Mouse (Mus musculus) hindbrain, embryonic 15.5 days (tissue): ENCODE measurements around the gene Gpld1. TPM values are rescaled to one million over a fixed set of nuclear protein-coding genes. Genes with fewer than 3 reads are reported as not detected.
"Not testable (repeated sequence)": the region's sequence is repeated elsewhere in the genome, so short reads cannot be mapped to it uniquely, and the experiment has no call there.

Source experiments
- ATAC-seq: fragments of 200-750 bp; cut with Nextera tagmentation; 2 replicates; pipeline ENCODE4 v1.8.0; 2017; ENCODE audit warnings: low read depth, moderate number of reproducible peaks, moderate TSS enrichment; ENCODE audit not compliant: low FRiP score
- H3K27ac ChIP-seq: fragments of 300-500 bp; sonication (generic); replicated peaks from 2 replicates; pipeline ENCODE4 v1.5.1; 2015; ENCODE audit warnings: mild to moderate bottlenecking, inconsistent platforms
- H3K27me3 ChIP-seq: fragments of 300-500 bp; sonication (generic); 2 replicates; pipeline ENCODE4 v1.6.1; 2015; ENCODE audit warnings: control low read depth, inconsistent platforms
- H3K36me3 ChIP-seq: fragments of 300-500 bp; sonication (generic); 2 replicates; pipeline ENCODE4 v1.6.1; 2015; ENCODE audit warnings: control low read depth, inconsistent platforms
- H3K4me1 ChIP-seq: fragments of 300-500 bp; sonication (generic); replicated peaks from 2 replicates; pipeline ENCODE4 v1.6.1; 2015; ENCODE audit warnings: control low read depth, inconsistent platforms
- H3K4me2 ChIP-seq: fragments of 300-500 bp; sonication (generic); 2 replicates; pipeline ENCODE4 v1.6.1; 2015; ENCODE audit warnings: moderate library complexity, mild to moderate bottlenecking, inconsistent platforms
- H3K4me3 ChIP-seq: fragments of 300-500 bp; sonication (generic); 2 replicates; pipeline ENCODE4 v1.5.1; 2015; ENCODE audit warnings: mild to moderate bottlenecking, inconsistent platforms
- H3K9ac ChIP-seq: fragments of 300-500 bp; sonication (generic); 2 replicates; pipeline ENCODE4 v1.6.1; 2015; ENCODE audit warnings: inconsistent platforms
- H3K9me3 ChIP-seq: fragments of 300-500 bp; sonication (generic); 2 replicates; pipeline ENCODE4 v1.6.1; 2016; ENCODE audit warnings: control low read depth, inconsistent platforms
- WGBS: fragments of 180-500 bp; shearing (Covaris S2); methylation state at CpG from one replicate; pipeline ENCODE4 v1.1.7; 2015; 5-methylcytosine and 5-hydroxymethylcytosine counted together
- polyA plus RNA-seq: library from polyadenylated mRNA; unstranded; fragments of >200 nt; fragmentation: Nextera tagmentation; extraction: Ambion mirVana; gene quantifications from 2 replicates; pipeline ENCODE4 v1.2.1, GENCODE M21; 2015

Gene Gpld1
- polyA plus RNA-seq, 1 experiment from 2014 or later, result 3.2 TPM

- ATAC-seq, result no peak
- Histone ChIP-seq H3K27me3 (no peaks in the 10 kb centered on the region), H3K27ac (no peak overlapping the region), H3K9ac (no peak overlapping the region), H3K4me3 (no peak overlapping the region), H3K4me2 (no peak overlapping the region), H3K4me1 (no peaks in the 10 kb centered on the region), H3K9me3 (no peaks in the 10 kb centered on the region), H3K36me3 (no peaks in the 10 kb centered on the region)
- WGBS, result 58% methylated on average over 11 of the region's 11 CpGs
These were observed 12.1 kb downstream of the Gpld1 start for GRCm38 (mm10) chr13:24955091-24955490.

- no peak overlapping the region for H3K9ac ChIP-seq
- no peak overlapping the region for H3K27ac ChIP-seq
- no peaks in the 10 kb centered on the region for H3K27me3 ChIP-seq
- WGBS, result 23% methylated on average over 10 of the region's 10 CpGs
- H3K36me3 ChIP-seq, result no peaks in the 10 kb centered on the region
- no peak overlapping the region for H3K4me3 ChIP-seq
- no peak for ATAC-seq
- H3K4me2 ChIP-seq, result no peak overlapping the region
- H3K4me1 ChIP-seq, result no peaks in the 10 kb centered on the region
- H3K9me3 ChIP-seq, result no peaks in the 10 kb centered on the region
These were observed 12.5 kb downstream of the Gpld1 start for GRCm38 (mm10) chr13:24955500-24955899.

GRCm38 (mm10) chr13:24958671-24959070, 15.7 kb downstream of the Gpld1 start:
- 94% methylated on average over 11 of the region's 11 CpGs for WGBS
- no peak overlapping the region for H3K4me3 ChIP-seq
- H3K9me3 ChIP-seq, result no peaks in the 10 kb centered on the region
- ATAC-seq, result no peak
- no peaks in the 10 kb centered on the region for H3K36me3 ChIP-seq
- no peaks in the 10 kb centered on the region for H3K27me3 ChIP-seq
- H3K9ac ChIP-seq, result no peak overlapping the region
- no peak overlapping the region for H3K27ac ChIP-seq
- no peaks in the 10 kb centered on the region for H3K4me1 ChIP-seq
- no peak overlapping the region for H3K4me2 ChIP-seq

GRCm38 (mm10) chr13:24960084-24960483, 17.1 kb downstream of the Gpld1 start:
- WGBS, result 77% methylated on average over 3 of the region's 3 CpGs
- no peaks in the 10 kb centered on the region for H3K27me3 ChIP-seq
- ATAC-seq, result no peak

GRCm38 (mm10) chr13:24962119-24962518, 19.2 kb downstream of the Gpld1 start:
- 87% methylated on average over 8 of the region's 8 CpGs for WGBS

More at GRCm38 (mm10) chr13:24960084-24960483, 17.1 kb downstream of the Gpld1 start:
- Histone ChIP-seq H3K9ac (no peak overlapping the region), H3K27ac (no peak overlapping the region), H3K4me1 (peaks cover under 1% of the 10 kb centered on the region; the same call in 1 of the 2 replicates), H3K4me2 (no peak overlapping the region), H3K36me3 (no peaks in the 10 kb centered on the region), H3K9me3 (no peaks in the 10 kb centered on the region), H3K4me3 (no peak overlapping the region)

GRCm38 (mm10) chr13:24965130-24965845, 22.3 kb downstream of the Gpld1 start:
- Histone ChIP-seq H3K4me3 (peak overlapping the region; percentile 29), H3K36me3 (no peaks in the 10 kb centered on the region), H3K27me3 (no peaks in the 10 kb centered on the region), H3K9me3 (no peaks in the 10 kb centered on the region), H3K27ac (0 out of 2 replicates have a peak overlapping the region, but pooled peaks have one; percentile 46), H3K4me2 (peak overlapping the region; percentile 55), H3K9ac (peak overlapping the region; percentile 15), H3K4me1 (peaks cover 6% of the 10 kb centered on the region; the same call in 1 of the 2 replicates)
- 27% methylated on average over 15 of the region's 15 CpGs for WGBS
- ATAC-seq, result peak; percentile 60; the same call in 1 of the 2 replicates

More at GRCm38 (mm10) chr13:24962119-24962518, 19.2 kb downstream of the Gpld1 start:
- H3K4me2 ChIP-seq, result no peak overlapping the region
- no peak overlapping the region for H3K9ac ChIP-seq
- no peaks in the 10 kb centered on the region for H3K27me3 ChIP-seq
- no peak overlapping the region for H3K27ac ChIP-seq
- H3K4me1 ChIP-seq, result peaks cover 6% of the 10 kb centered on the region; the same call in 1 of the 2 replicates
- H3K4me3 ChIP-seq, result no peak overlapping the region
- no peak for ATAC-seq
- no peaks in the 10 kb centered on the region for H3K36me3 ChIP-seq
- H3K9me3 ChIP-seq, result no peaks in the 10 kb centered on the region

DNA sequence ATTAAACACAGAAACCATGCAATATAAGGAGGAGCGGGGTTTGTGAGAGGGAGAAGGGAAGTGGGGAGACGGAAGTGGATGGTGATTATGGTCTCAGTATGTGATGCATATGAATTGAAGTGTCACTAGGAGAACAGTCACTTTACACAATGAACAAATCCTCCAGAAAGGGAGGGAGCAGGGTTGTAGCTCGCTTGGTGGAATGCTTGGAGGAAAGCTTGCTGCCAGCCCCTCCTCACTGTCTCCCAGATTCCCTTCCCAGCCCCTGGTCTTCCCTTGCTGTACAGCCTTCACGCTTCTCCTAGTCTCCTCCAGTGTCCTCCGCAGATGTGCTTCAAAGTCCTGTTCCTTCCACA, 22.9 kb downstream of the Gpld1 start:
- H3K27me3 ChIP-seq, result no peaks in the 10 kb centered on the region
- H3K9ac ChIP-seq, result peak overlapping the region; percentile 15
- peak overlapping the region; percentile 55 for H3K4me2 ChIP-seq
- peak; percentile 59; the same call in 1 of the 2 replicates for ATAC-seq
- no peaks in the 10 kb centered on the region for H3K36me3 ChIP-seq
- 44% methylated on average over 5 of the region's 5 CpGs for WGBS
- peak overlapping the region; percentile 29 for H3K4me3 ChIP-seq
- peaks cover 6% of the 10 kb centered on the region; the same call in 1 of the 2 replicates for H3K4me1 ChIP-seq
- H3K27ac ChIP-seq, result 0 out of 2 replicates have a peak overlapping the region, but pooled peaks have one; percentile 46
- H3K9me3 ChIP-seq, result no peaks in the 10 kb centered on the region

DNA sequence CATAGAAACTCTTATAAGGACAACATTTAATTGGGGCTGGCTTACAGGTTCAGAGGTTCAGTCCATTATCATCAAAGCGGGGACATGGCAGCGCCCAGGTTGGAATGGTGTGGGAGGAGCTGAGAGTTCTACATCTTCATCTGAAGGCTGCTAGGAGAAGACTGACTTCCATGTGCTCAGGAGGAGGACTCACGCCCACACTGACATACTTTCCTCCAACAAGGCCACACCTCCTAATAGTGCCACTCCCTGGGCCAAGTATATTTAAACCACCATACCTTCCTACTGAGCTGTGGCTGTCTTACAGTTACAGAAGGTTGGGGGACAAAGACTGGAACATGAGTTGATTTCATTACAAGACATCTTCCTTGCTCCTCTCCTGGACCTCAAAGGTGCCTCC, 28.8 kb downstream of the Gpld1 start:
- H3K4me2 ChIP-seq, ATAC-seq, H3K4me3 ChIP-seq, H3K9me3 ChIP-seq, H3K27ac ChIP-seq, H3K9ac ChIP-seq, H3K36me3 ChIP-seq, H3K4me1 ChIP-seq, H3K27me3 ChIP-seq: not testable (repeated sequence)
- WGBS, result 92% methylated on average over 3 of the region's 3 CpGs

GRCm38 (mm10) chr13:24976384-24976783, 33.4 kb downstream of the Gpld1 start:
- H3K9me3 ChIP-seq, result no peaks in the 10 kb centered on the region
- 0 out of 2 replicates have a peak, but pooled peaks have one; percentile 54 for ATAC-seq
- H3K4me3 ChIP-seq, result no peak overlapping the region
- WGBS, result 44% methylated on average over 4 of the region's 4 CpGs
- H3K9ac ChIP-seq, result no peak overlapping the region
- no peaks in the 10 kb centered on the region for H3K27me3 ChIP-seq
- no peak overlapping the region for H3K4me2 ChIP-seq
- no peaks in the 10 kb centered on the region for H3K4me1 ChIP-seq
- H3K27ac ChIP-seq, result no peak overlapping the region
- H3K36me3 ChIP-seq, result no peaks in the 10 kb centered on the region

- Histone ChIP-seq H3K4me2 (no peak overlapping the region), H3K4me3 (no peak overlapping the region), H3K4me1 (no peaks in the 10 kb centered on the region), H3K27me3 (no peaks in the 10 kb centered on the region), H3K27ac (no peak overlapping the region), H3K36me3 (no peaks in the 10 kb centered on the region), H3K9ac (no peak overlapping the region), H3K9me3 (no peaks in the 10 kb centered on the region)
- WGBS, result 84% methylated on average over 5 of the region's 5 CpGs
- no peak for ATAC-seq
These were observed 34.9 kb downstream of the Gpld1 start for GRCm38 (mm10) chr13:24977820-24978342.

DNA sequence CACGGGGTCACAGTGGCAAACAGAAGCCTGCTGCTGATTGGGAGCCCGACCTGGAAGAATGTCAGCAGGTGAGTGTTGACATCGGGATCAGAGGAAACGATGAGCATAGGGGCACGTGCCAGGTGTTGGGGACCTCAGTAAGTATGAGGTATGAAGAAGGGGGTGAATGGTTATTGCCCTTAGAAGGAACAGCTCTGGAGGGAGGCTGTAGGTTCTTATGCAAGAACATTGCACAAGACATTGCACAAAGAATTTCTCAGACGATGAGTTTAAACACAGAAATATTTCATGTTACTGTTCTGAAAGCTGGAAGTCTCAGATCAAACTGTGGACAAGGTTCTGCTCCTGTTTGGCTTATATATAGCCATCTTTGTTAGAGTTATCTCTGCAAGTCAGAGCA, 38.1 kb downstream of the Gpld1 start:
- Histone ChIP-seq H3K4me1 (no peaks in the 10 kb centered on the region), H3K27me3 (no peaks in the 10 kb centered on the region), H3K9ac (no peak overlapping the region), H3K4me2 (no peak overlapping the region), H3K4me3 (no peak overlapping the region), H3K36me3 (0 out of 2 replicates have a peak, but pooled peaks cover 3% of the 10 kb centered on the region), H3K9me3 (no peaks in the 10 kb centered on the region), H3K27ac (no peak overlapping the region)
- no peak for ATAC-seq
- WGBS, result 94% methylated on average over 6 of the region's 6 CpGs

GRCm38 (mm10) chr13:24985435-24985834, 42.5 kb downstream of the Gpld1 start:
- H3K4me1 ChIP-seq, result no peaks in the 10 kb centered on the region; the same call in 1 of the 2 replicates
- H3K27ac ChIP-seq, result peak overlapping the region; percentile 12; the same call in 1 of the 2 replicates
- no peaks in the 10 kb centered on the region for H3K27me3 ChIP-seq
- no peak overlapping the region for H3K4me2 ChIP-seq
- H3K36me3 ChIP-seq, result 0 out of 2 replicates have a peak, but pooled peaks cover 3% of the 10 kb centered on the region
- WGBS, result 54% methylated on average over 2 of the region's 2 CpGs
- no peak overlapping the region for H3K4me3 ChIP-seq
- no peaks in the 10 kb centered on the region for H3K9me3 ChIP-seq
- ATAC-seq, result 0 out of 2 replicates have a peak, but pooled peaks have one; percentile 27
- no peak overlapping the region for H3K9ac ChIP-seq
